In genomic region chr9:67584871-67585270, GRCm38 (mm10) we compare ENCODE assay signal across 9 mouse cellular contexts. TPM values are rescaled to one million over a fixed set of nuclear protein-coding genes. Genes with fewer than 3 reads are reported as not detected.
A peak's percentile ranks its signal among the peaks of the same experiment; 100 is the strongest.
DNase-seq lines count a peak whose midpoint lies in the region; ATAC-seq and TF ChIP-seq lines count a peak whose summit lies in the region.
"Had no signal": no experiment of that assay in that cellular context is flagged by ENCODE, and none has a peak within 500 bp of the region (broad histone marks: within the 10 kb centered on the region; RNA-seq: fewer than 3 reads in every experiment).

No protein-coding gene starts in this region.

- no peak overlapping the region for H3K4me2 ChIP-seq in lung, postnatal 0 days (replicated peaks; ENCODE audit: low read depth, low read length)

- no peaks in the 10 kb centered on the region for H3K27me3 ChIP-seq in lung, postnatal 0 days (replicated peaks; ENCODE audit: insufficient read depth, low read length)

- WGBS in lung, postnatal 0 days, result 68% methylated on average over 10 of the region's 10 CpGs

- no peak overlapping the region for H3K27ac ChIP-seq in lung, postnatal 0 days (ENCODE audit: low read length)

- no peak for TF ChIP-seq CTCF in lung, postnatal 0 days (IDR thresholded peaks at IDR 0.05)

- peak; percentile 72 for DNase-seq in adipocyte (ENCODE audit: low spot score)
- DNase-seq in gastrocnemius, adult 18-20 months (ENCODE audit: low spot score), result peak; percentile 81
- DNase-seq in heart, postnatal 36 days, result peak; percentile 66 to 78
- peak; percentile 73 for DNase-seq in lung, postnatal 0 days (ENCODE audit: low spot score)
- no peak for DNase-seq in cerebellum, postnatal 4 days (ENCODE audit: low spot score in 2 of 2)
- no peak for DNase-seq in thymus, postnatal 4 days
- DNase-seq: cerebellum, adult 18-20 months had no signal

- ATAC-seq in lung, postnatal 0 days, result peak; percentile 84
- no peak for ATAC-seq in erythroid progenitor cell, adult 5-6 weeks (replicated peaks; ENCODE audit: low FRiP score, poor library complexity, severe bottlenecking)
- ATAC-seq in monocyte, adult 5-6 weeks (replicated peaks; ENCODE audit: insufficient number of reproducible peaks, low FRiP score, low TSS enrichment, poor library complexity, severe bottlenecking), result no peak

- no peak for TF ChIP-seq EP300 in lung, postnatal 0 days (IDR thresholded peaks at IDR 0.05)

- no peaks in the 10 kb centered on the region for H3K9me3 ChIP-seq in lung, postnatal 0 days (ENCODE audit: low read length)

- H3K36me3 ChIP-seq in lung, postnatal 0 days (ENCODE audit: insufficient read depth, low read length), result no peaks in the 10 kb centered on the region

- intact Hi-C loops in heart, postnatal 36 days (cut with DNase I), result loop anchor here (5.0 kb wide), 2 partner anchors 38 to 47 kb away; no protein-coding TSS in a partner anchor

- peaks cover 10% of the 10 kb centered on the region for H3K4me1 ChIP-seq in lung, postnatal 0 days (ENCODE audit: insufficient read depth, low read depth, low read length)

- no peak overlapping the region for H3K4me3 ChIP-seq in lung, postnatal 0 days (ENCODE audit: low read depth, low read length)

- H3K9ac ChIP-seq in lung, postnatal 0 days (replicated peaks; ENCODE audit: low read depth), result no peak overlapping the region

RNA-seq across cellular contexts. Expression of gene Tln2, which starts 25.4 kb away (rescaled TPM):
- total RNA-seq in gastrocnemius, adult 18-20 months (2021), result 10 to 100 TPM; 62.3 to 75.9 TPM
- total RNA-seq in heart, postnatal 36 days (2021), result 10 to 100 TPM; 80.3 to 90.0 TPM
- polyA plus RNA-seq in lung, postnatal 0 days (2015; fragmentation: Nextera tagmentation; extraction: Ambion mirVana), result 9.9 and 11.5 TPM in 2 replicates
- 3.2 TPM in 1 of 2 replicates, not detected in the other for total RNA-seq in erythroid progenitor cell, adult 5-6 weeks (2015; ENCODE audit: low replicate concordance)
- 0.26 TPM in 1 of 2 replicates, not detected in the other for total RNA-seq in erythroid progenitor cell, adult 5-6 weeks (2017; ENCODE audit: low replicate concordance)
- total RNA-seq in monocyte, adult 5-6 weeks (2017), result 1.2 TPM in 1 of 3 replicates, not detected in the others

Comparison
In these comparisons a context has a peak if more than half of its experiments do, and no peak if none do; other contexts are left out.
1. DNase-seq: peak in adipocyte (single experiment), gastrocnemius, adult 18-20 months (single experiment), heart, postnatal 36 days (2 of 2) and lung, postnatal 0 days (single experiment); none in cerebellum, postnatal 4 days (0 of 2) and thymus, postnatal 4 days (single experiment).
2. RNA of gene Tln2, which starts 25.4 kb away (total RNA-seq): 80.3 to 90.0 TPM in heart, postnatal 36 days and 62.3 to 75.9 TPM in gastrocnemius, adult 18-20 months; 0.26 to 3.2 TPM in erythroid progenitor cell, adult 5-6 weeks and 1.2 TPM in monocyte, adult 5-6 weeks; every median in the first group is over 10 times any median in the second.